Mouse (Mus musculus) lung, adult 2 months (tissue): ENCODE results near the gene Ajuba. TPM values are rescaled to one million over a fixed set of nuclear protein-coding genes. Genes with fewer than 3 reads are reported as not detected.

ENCODE experiments used
- DNase-seq: peaks from one replicate; pipeline ENCODE4 v3.0.0; 2022
- H3K4me1 ChIP-seq: fragments of 200-500 bp; 2 replicates; pipeline ENCODE4 v1.6.1; 2011; ENCODE audit warnings: low read length; ENCODE audit not compliant: control insufficient read depth, insufficient read depth
- H3K4me3 ChIP-seq: fragments of 200-500 bp; replicated peaks from 2 replicates; pipeline ENCODE3; 2011; ENCODE audit warnings: low read depth, mild to moderate bottlenecking, control low read depth, low read length; ENCODE audit errors: extremely low read depth
- CTCF ChIP-seq: fragments of 200-500 bp; IDR thresholded peaks from 2 replicates; pipeline ENCODE4 v1.5.1; 2011; ENCODE audit warnings: mild to moderate bottlenecking, low read length, control low read depth; ENCODE audit not compliant: insufficient read depth
- POLR2A ChIP-seq: fragments of 200-500 bp; IDR thresholded peaks from 2 replicates; pipeline ENCODE4 v1.6.1; 2011; ENCODE audit warnings: low read depth, mild to moderate bottlenecking, control low read depth, low read length, borderline replicate concordance; ENCODE audit errors: extremely low read depth
- WGBS: fragments of 180-500 bp; shearing (Covaris S2); methylation state at CpG from one replicate; pipeline ENCODE4 v1.1.7; 2018; 5-methylcytosine and 5-hydroxymethylcytosine counted together
- polyA plus RNA-seq: library from polyadenylated mRNA; depleted of rRNA; stranded (reverse); fragments of >200 nt; gene quantifications from 2 replicates; pipeline ENCODE4 v1.2.3, GENCODE M21; 2012

Ajuba gene
- polyA plus RNA-seq, 1 experiment, result 49.6 TPM

GRCm38 (mm10) chr14:54575631-54576030 is 1.7 kb downstream of the Ajuba start:
- peak; percentile 80 for DNase-seq
- Histone ChIP-seq H3K4me1 (peaks cover 7% of the 10 kb centered on the region), H3K4me3 (peak overlapping the region; percentile 74)
- peak; percentile 35; the same call in 1 of the 2 replicates for TF ChIP-seq POLR2A
- TF ChIP-seq CTCF, result no peak
- 4% methylated on average over 39 of the region's 39 CpGs for WGBS

DNA sequence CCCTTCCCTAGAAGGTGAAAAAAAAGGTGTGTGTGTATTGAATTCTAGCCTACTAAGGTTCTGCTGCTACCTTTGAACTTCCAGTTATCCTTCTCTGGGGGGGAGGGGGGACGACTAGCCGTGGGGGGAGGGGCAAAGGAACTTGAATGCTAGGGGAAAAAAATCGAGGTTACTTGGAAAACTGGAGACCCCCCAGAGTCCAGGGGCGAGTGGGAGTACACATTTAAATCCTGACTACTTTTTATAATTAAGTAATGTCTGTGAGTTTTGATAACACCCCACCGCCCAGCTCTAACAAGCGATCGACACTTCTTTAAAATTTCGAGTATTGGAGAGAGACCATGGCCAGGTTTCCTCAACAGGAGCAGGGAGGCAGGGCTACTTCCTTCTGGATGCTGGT is 2.3 kb downstream of the Ajuba start:
- no peak for TF ChIP-seq CTCF

DNA sequence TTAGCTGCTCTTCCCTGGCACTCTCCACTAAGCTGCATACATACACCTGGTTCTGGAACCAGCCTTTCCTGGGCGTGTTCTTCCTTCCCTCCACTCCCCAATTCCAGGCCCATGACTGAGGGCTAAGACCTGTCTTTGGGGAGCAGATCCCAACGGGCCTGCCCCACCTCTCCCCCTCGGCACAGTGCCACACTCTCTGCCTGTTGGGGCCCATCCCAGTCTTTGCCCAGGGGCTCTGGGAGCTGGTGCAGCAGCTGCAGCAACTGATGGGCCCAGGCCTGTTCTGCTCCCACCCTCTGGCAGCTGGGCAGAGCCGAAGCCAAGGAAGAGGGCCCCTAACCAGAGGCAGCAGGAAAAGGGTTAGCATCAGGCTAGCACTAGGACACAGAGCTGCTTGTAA is 3.1 kb downstream of the Ajuba start:
- peak overlapping the region; percentile 20 for H3K4me3 ChIP-seq

More for the DNA sequence above, 2.3 kb downstream of the Ajuba start:
- Histone ChIP-seq H3K4me3 (peak overlapping the region; percentile 46), H3K4me1 (peaks cover 7% of the 10 kb centered on the region)
- 26% methylated on average over 8 of the region's 8 CpGs for WGBS
- no peak for DNase-seq

GRCm38 (mm10) chr14:54572790-54573736 is 4.3 kb downstream of the Ajuba start:
- TF ChIP-seq CTCF, result no peak
- no peak for TF ChIP-seq POLR2A
- H3K4me3 ChIP-seq, result no peak overlapping the region
- DNase-seq, result peak; percentile 58
- peaks cover 7% of the 10 kb centered on the region for H3K4me1 ChIP-seq
- 49% methylated on average over 14 of the region's 14 CpGs for WGBS

More for the DNA sequence above, 3.1 kb downstream of the Ajuba start:
- peaks cover 7% of the 10 kb centered on the region for H3K4me1 ChIP-seq
- peak; percentile 27 for DNase-seq
- 46% methylated on average over 4 of the region's 4 CpGs for whole genome bisulfite sequencing
- no peak for TF ChIP-seq CTCF

GRCm38 (mm10) chr14:54572122-54572521 is 5.2 kb downstream of the Ajuba start:
- WGBS, result 56% methylated on average over 4 of the region's 4 CpGs

DNA sequence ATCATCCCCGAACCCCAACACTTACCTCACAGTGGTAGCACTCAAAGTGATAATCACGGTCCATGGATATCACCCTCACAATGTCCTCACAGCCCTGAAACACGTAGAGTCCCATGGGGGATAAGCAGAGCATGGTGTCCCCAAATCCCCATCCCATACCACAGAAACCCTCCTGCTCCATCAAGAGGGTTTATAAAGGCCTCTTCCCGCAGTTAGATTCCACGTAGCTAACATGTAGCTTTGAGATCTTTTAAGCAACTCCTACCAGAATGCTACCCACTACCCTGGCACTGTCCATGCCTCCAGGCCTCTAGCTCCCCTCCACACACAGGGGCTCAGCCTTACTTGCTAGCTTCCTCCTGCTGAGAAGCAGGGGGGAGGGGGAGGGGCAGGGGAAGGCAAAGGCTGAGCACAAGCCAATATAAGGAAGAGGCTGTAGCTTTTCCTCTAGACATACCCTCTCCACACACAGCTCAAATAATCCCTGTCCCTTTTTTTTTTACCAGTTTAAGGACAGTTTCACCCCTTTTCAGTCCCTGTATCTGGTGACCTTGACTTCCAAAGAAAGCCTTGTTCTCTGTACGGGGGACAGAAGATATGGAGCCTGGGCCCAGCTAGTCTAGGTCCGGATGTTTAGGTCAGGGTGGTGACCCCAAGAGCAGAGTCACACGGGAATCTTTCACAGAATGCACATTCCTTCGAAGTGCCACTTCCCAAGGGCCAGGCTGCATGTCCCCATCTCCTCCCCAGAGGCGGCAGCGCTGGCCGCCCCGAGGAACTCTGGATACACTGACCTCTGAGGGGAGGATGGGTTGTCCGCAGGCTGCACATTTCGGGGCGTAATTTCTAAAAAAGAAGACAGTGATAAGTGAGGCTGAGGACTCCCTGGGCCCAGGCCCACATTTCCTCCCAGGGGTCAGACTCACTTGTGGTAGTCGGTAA is 7.6 kb downstream of the Ajuba start:
- peaks cover 2% of the 10 kb centered on the region for H3K4me1 ChIP-seq
- no peak overlapping the region for H3K4me3 ChIP-seq
- WGBS, result 66% methylated on average over 17 of the region's 17 CpGs
- DNase-seq, result no peak
- no peak for TF ChIP-seq CTCF
- no peak for TF ChIP-seq POLR2A

More at GRCm38 (mm10) chr14:54572122-54572521, 5.2 kb downstream of the Ajuba start:
- TF ChIP-seq CTCF, result no peak
- TF ChIP-seq POLR2A, result no peak
- DNase-seq, result no peak
- H3K4me1 ChIP-seq, result peaks cover 7% of the 10 kb centered on the region
- H3K4me3 ChIP-seq, result no peak overlapping the region

DNA sequence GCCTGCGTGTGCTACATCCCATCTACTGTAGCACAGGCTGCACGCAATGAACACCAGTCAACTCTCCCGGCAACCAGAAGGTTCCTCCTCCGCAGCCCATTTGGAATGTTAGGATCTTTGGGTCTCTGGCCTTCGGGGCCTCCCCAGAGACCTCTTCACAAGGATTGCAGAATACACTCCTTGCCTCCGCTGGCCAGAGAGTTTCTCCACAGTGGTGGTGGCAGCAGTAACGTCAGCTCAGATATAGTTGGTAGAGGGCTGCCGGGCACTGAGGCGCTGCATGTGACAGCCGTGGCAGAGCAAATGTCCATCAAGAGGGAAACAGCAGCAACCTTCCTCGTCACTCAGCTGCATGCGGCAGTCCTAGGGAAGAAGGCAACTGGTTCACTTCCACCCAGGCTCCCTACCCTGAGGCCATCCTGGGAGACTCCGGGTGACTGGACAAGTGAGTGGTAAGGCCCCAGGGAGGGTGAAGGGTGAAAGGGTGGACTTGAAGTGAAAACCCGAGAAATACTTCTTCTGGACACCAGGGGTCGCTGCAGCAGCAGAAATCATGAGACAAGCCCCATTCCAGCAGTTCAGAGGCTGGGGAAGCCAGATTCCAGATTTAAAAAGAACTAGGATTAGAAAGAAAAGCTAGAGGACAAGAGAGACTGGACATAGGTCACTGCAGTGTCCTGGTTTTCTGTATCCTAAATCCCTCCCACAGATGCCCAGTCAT is 8.5 kb downstream of the Ajuba start:
- WGBS, result 67% methylated on average over 15 of the region's 15 CpGs
- DNase-seq, result peak; percentile 73
- no peak for TF ChIP-seq POLR2A
- TF ChIP-seq CTCF, result peak; percentile 84
- Histone ChIP-seq H3K4me3 (no peak overlapping the region), H3K4me1 (peaks cover 2% of the 10 kb centered on the region)

- Histone ChIP-seq H3K4me3 (no peak overlapping the region), H3K4me1 (no peaks in the 10 kb centered on the region)
- 76% methylated on average over 14 of the region's 14 CpGs for WGBS
- DNase-seq, result no peak
- TF ChIP-seq POLR2A, result no peak
- no peak for TF ChIP-seq CTCF
Measured at GRCm38 (mm10) chr14:54560527-54561242, 16.7 kb downstream of the Ajuba start.
